Mouse (Mus musculus): ENCODE results near the gene Tmem201.

GRCm38 (mm10) chr4:149733748-149734147, 4.1 kb downstream of the Tmem201 start:
- TF ChIP-seq CTCF (IDR thresholded peaks at IDR 0.05; ENCODE audit: low read depth) (no peak), EP300 (IDR thresholded peaks at IDR 0.05; ENCODE audit: low read depth) (no peak)
